Mouse (Mus musculus): Measurements from ENCODE around the gene Itgav. TPM values are rescaled to one million over a fixed set of nuclear protein-coding genes. Genes with fewer than 3 reads are reported as not detected.

Itgav gene
- polyA plus RNA-seq, 1 experiment from 2014 or later, result 48.3 TPM

GRCm38 (mm10) chr2:83832903-83833302 is 108.7 kb downstream of the Itgav start:
- H3K27ac ChIP-seq (ENCODE audit: low read depth, low read length), result no peak overlapping the region
- H3K36me3 ChIP-seq (ENCODE audit: control insufficient read depth, insufficient read depth, low read length), result no peaks in the 10 kb centered on the region
- DNase-seq (ENCODE audit: low spot score) (no peak), ATAC-seq (replicated peaks; ENCODE audit: low FRiP score) (no peak)
- peaks cover 2% of the 10 kb centered on the region; the same call in 1 of the 2 replicates for H3K4me1 ChIP-seq (replicated peaks; ENCODE audit: control insufficient read depth, insufficient read depth, low read length)
- H3K9ac ChIP-seq (ENCODE audit: low read length), result no peak overlapping the region
- H3K4me2 ChIP-seq (ENCODE audit: low read depth, low read length, severe bottlenecking), result no peak overlapping the region
- H3K27me3 ChIP-seq (ENCODE audit: control insufficient read depth, insufficient read depth, low read length), result no peaks in the 10 kb centered on the region
- no peaks in the 10 kb centered on the region for H3K9me3 ChIP-seq (ENCODE audit: control insufficient read depth, low read length)
- no peak overlapping the region for H3K4me3 ChIP-seq (ENCODE audit: low read depth, low read length)
- 89% methylated on average over 4 of the region's 4 CpGs for WGBS

GRCm38 (mm10) chr2:83835313-83836070 is 111.3 kb downstream of the Itgav start:
- Histone ChIP-seq H3K4me1 (replicated peaks; ENCODE audit: control insufficient read depth, insufficient read depth, low read length) (peaks cover 2% of the 10 kb centered on the region; the same call in 1 of the 2 replicates), H3K27ac (ENCODE audit: low read depth, low read length) (peak overlapping the region; percentile 7), H3K27me3 (ENCODE audit: control insufficient read depth, insufficient read depth, low read length) (no peaks in the 10 kb centered on the region), H3K36me3 (ENCODE audit: control insufficient read depth, insufficient read depth, low read length) (no peaks in the 10 kb centered on the region), H3K4me3 (ENCODE audit: low read depth, low read length) (no peak overlapping the region), H3K4me2 (ENCODE audit: low read depth, low read length, severe bottlenecking) (0 out of 2 replicates have a peak overlapping the region, but pooled peaks have one; percentile 0), H3K9ac (ENCODE audit: low read length) (no peak overlapping the region), H3K9me3 (ENCODE audit: control insufficient read depth, low read length) (no peaks in the 10 kb centered on the region)
- ATAC-seq (replicated peaks; ENCODE audit: low FRiP score) (peak; percentile 38), DNase-seq (ENCODE audit: low spot score) (no peak)
- WGBS, result 27% methylated on average over 10 of the region's 10 CpGs

- H3K4me2 ChIP-seq (ENCODE audit: low read depth, low read length, severe bottlenecking), result no peak overlapping the region
- 86% methylated on average over 3 of the region's 3 CpGs for WGBS
Observed at GRCm38 (mm10) chr2:83848495-83848894, 124.3 kb downstream of the Itgav start.

GRCm38 (mm10) chr2:83853423-83853822 is 129.2 kb downstream of the Itgav start:
- Histone ChIP-seq H3K4me3 (ENCODE audit: low read depth, low read length) (no peak overlapping the region), H3K4me2 (ENCODE audit: low read depth, low read length, severe bottlenecking) (no peak overlapping the region), H3K4me1 (replicated peaks; ENCODE audit: control insufficient read depth, insufficient read depth, low read length) (no peaks in the 10 kb centered on the region), H3K27ac (ENCODE audit: low read depth, low read length) (no peak overlapping the region), H3K36me3 (ENCODE audit: control insufficient read depth, insufficient read depth, low read length) (no peaks in the 10 kb centered on the region; the same call in 1 of the 2 replicates), H3K9ac (ENCODE audit: low read length) (no peak overlapping the region), H3K27me3 (ENCODE audit: control insufficient read depth, insufficient read depth, low read length) (no peaks in the 10 kb centered on the region), H3K9me3 (ENCODE audit: control insufficient read depth, low read length) (no peaks in the 10 kb centered on the region)
- ATAC-seq (replicated peaks; ENCODE audit: low FRiP score) (no peak), DNase-seq (ENCODE audit: low spot score) (no peak)
- 90% methylated on average over 10 of the region's 10 CpGs for WGBS

More at GRCm38 (mm10) chr2:83848495-83848894, 124.3 kb downstream of the Itgav start:
- Histone ChIP-seq H3K4me3 (ENCODE audit: low read depth, low read length) (no peak overlapping the region), H3K27ac (ENCODE audit: low read depth, low read length) (no peak overlapping the region), H3K9me3 (ENCODE audit: control insufficient read depth, low read length) (no peaks in the 10 kb centered on the region), H3K4me1 (replicated peaks; ENCODE audit: control insufficient read depth, insufficient read depth, low read length) (no peaks in the 10 kb centered on the region; the same call in 1 of the 2 replicates), H3K27me3 (ENCODE audit: control insufficient read depth, insufficient read depth, low read length) (no peaks in the 10 kb centered on the region), H3K9ac (ENCODE audit: low read length) (no peak overlapping the region), H3K36me3 (ENCODE audit: control insufficient read depth, insufficient read depth, low read length) (no peaks in the 10 kb centered on the region; the same call in 1 of the 2 replicates)
- DNase-seq (ENCODE audit: low spot score) (no peak), ATAC-seq (replicated peaks; ENCODE audit: low FRiP score) (no peak)

- Histone ChIP-seq H3K27me3 (ENCODE audit: control insufficient read depth, insufficient read depth, low read length) (no peaks in the 10 kb centered on the region), H3K4me3 (ENCODE audit: low read depth, low read length) (no peak overlapping the region), H3K36me3 (ENCODE audit: control insufficient read depth, insufficient read depth, low read length) (no peaks in the 10 kb centered on the region; the same call in 1 of the 2 replicates), H3K4me2 (ENCODE audit: low read depth, low read length, severe bottlenecking) (no peak overlapping the region), H3K9me3 (ENCODE audit: control insufficient read depth, low read length) (no peaks in the 10 kb centered on the region), H3K9ac (ENCODE audit: low read length) (no peak overlapping the region), H3K4me1 (replicated peaks; ENCODE audit: control insufficient read depth, insufficient read depth, low read length) (no peaks in the 10 kb centered on the region), H3K27ac (ENCODE audit: low read depth, low read length) (no peak overlapping the region)
- DNase-seq (ENCODE audit: low spot score) (no peak), ATAC-seq (replicated peaks; ENCODE audit: low FRiP score) (no peak)
- WGBS, result 70% methylated on average over 4 of the region's 4 CpGs
Observed at GRCm38 (mm10) chr2:83856236-83856635, 132.0 kb downstream of the Itgav start.

Other genes starting within 250 kb of the Itgav start
- gene Zc3h15, start 80.0 kb upstream of the Itgav start, polyA plus RNA-seq (2014; fragmentation: Nextera tagmentation; extraction: Ambion mirVana), result 159 and 178 TPM in 2 replicates
- 56.6 and 58.9 TPM in 2 replicates for gene Fam171b, start 88.2 kb downstream of the Itgav start, polyA plus RNA-seq (2014; fragmentation: Nextera tagmentation; extraction: Ambion mirVana)
- not detected in 2 replicates for gene Zswim2, start 216.8 kb downstream of the Itgav start, polyA plus RNA-seq (2014; fragmentation: Nextera tagmentation; extraction: Ambion mirVana)
- not detected in 2 replicates for gene Gm13698, start 231.3 kb downstream of the Itgav start, polyA plus RNA-seq (2014; fragmentation: Nextera tagmentation; extraction: Ambion mirVana)
- gene Gm13693, start 237.1 kb downstream of the Itgav start, polyA plus RNA-seq (2014; fragmentation: Nextera tagmentation; extraction: Ambion mirVana), result not detected in 2 replicates
- not detected in 2 replicates for gene Gm13695, start 242.9 kb downstream of the Itgav start, polyA plus RNA-seq (2014; fragmentation: Nextera tagmentation; extraction: Ambion mirVana)
- not detected in 2 replicates for gene Gm13696, start 248.7 kb downstream of the Itgav start, polyA plus RNA-seq (2014; fragmentation: Nextera tagmentation; extraction: Ambion mirVana)